20 mouse cellular contexts compared by ENCODE assay signal in genomic region chr17:34215176-34215575, GRCm38 (mm10). TPM values are rescaled to one million over a fixed set of nuclear protein-coding genes. Genes with fewer than 3 reads are reported as not detected.
DNase-seq lines count a peak whose midpoint lies in the region; ATAC-seq lines count a peak whose summit lies in the region.
"Had no signal": no experiment of that assay in that cellular context is flagged by ENCODE, and none has a peak within 500 bp of the region (broad histone marks: within the 10 kb centered on the region; RNA-seq: fewer than 3 reads in every experiment).

No protein-coding gene starts in this region.

- no peak for ATAC-seq in monocyte, adult 5-6 weeks (replicated peaks; ENCODE audit: insufficient number of reproducible peaks, low FRiP score, low TSS enrichment, poor library complexity, severe bottlenecking)
- ATAC-seq: forebrain, embryonic 15.5 days; hindbrain, embryonic 16.5 days had no signal

- peak; percentile 1 for DNase-seq in adrenal gland, postnatal 14 days
- DNase-seq in adrenal gland, postnatal 25 days = no peak
- DNase-seq in spleen, postnatal 4 days (ENCODE audit: low spot score in 2 of 2) = peak; percentile 11 to 58
- DNase-seq in spleen, postnatal 14 days (ENCODE audit: low spot score in 2 of 2) = no peak
- peak; percentile 0 for DNase-seq in T-cell, adult 2 months (ENCODE audit: low spot score)
- DNase-seq in thymus, postnatal 4 days = peak; percentile 12
- DNase-seq: adrenal gland, postnatal 10 days; cerebellum, adult 11-12 months; cerebellum, adult 8-10 months; cerebellum, postnatal 10 days; cerebellum, postnatal 36 days; embryo, embryonic 11 days; gastrocnemius, postnatal 10 days; gastrocnemius, postnatal 36 days; heart, postnatal 10 days; heart, postnatal 36 days had no signal

RNA-seq across cellular contexts. Expression of gene Tap2, which starts 11.8 kb away (rescaled TPM):
- total RNA-seq in adrenal gland, postnatal 14 days (2021) = 33.2 and 34.9 TPM in 2 replicates
- 43.1 and 56.6 TPM in 2 replicates for total RNA-seq in adrenal gland, postnatal 25 days (2021)
- total RNA-seq in monocyte, adult 5-6 weeks (2017) = 87.6 to 119 TPM (median 96.6 TPM) in 3 replicates

RNA-seq across cellular contexts. Expression of gene Psmb8, which starts 17.7 kb away (rescaled TPM):
- 21.0 and 33.6 TPM in 2 replicates for total RNA-seq in adrenal gland, postnatal 14 days (2021)
- 11.7 and 23.5 TPM in 2 replicates for total RNA-seq in adrenal gland, postnatal 25 days (2021)
- 387 to 472 TPM (median 466 TPM) in 3 replicates for total RNA-seq in monocyte, adult 5-6 weeks (2017)

RNA-seq across cellular contexts. Expression of gene H2-Ob, which starts 23.5 kb away (rescaled TPM):
- 1.3 and 16.6 TPM in 2 replicates for total RNA-seq in adrenal gland, postnatal 14 days (2021)
- total RNA-seq in adrenal gland, postnatal 25 days (2021) = 0.43 TPM in 1 of 2 replicates, not detected in the other
- 59.1 to 84.6 TPM (median 63.2 TPM) in 3 replicates for total RNA-seq in monocyte, adult 5-6 weeks (2017)
- total RNA-seq: ES-E14 had no signal

RNA-seq across cellular contexts. Expression of gene Psmb9, which starts 27.6 kb away (rescaled TPM):
- total RNA-seq in adrenal gland, postnatal 14 days (2021) = 6.9 and 12.2 TPM in 2 replicates
- 7.0 and 14.5 TPM in 2 replicates for total RNA-seq in adrenal gland, postnatal 25 days (2021)
- total RNA-seq in monocyte, adult 5-6 weeks (2017) = 119 to 198 TPM (median 134 TPM) in 3 replicates

RNA-seq across cellular contexts. Expression of gene Tap1, which starts 27.8 kb away (rescaled TPM):
- total RNA-seq in adrenal gland, postnatal 14 days (2021) = 11.1 and 20.4 TPM in 2 replicates
- total RNA-seq in adrenal gland, postnatal 25 days (2021) = 14.4 and 20.9 TPM in 2 replicates
- total RNA-seq in monocyte, adult 5-6 weeks (2017) = 145 to 195 TPM (median 175 TPM) in 3 replicates

Comparison
In these comparisons a context has a peak if more than half of its experiments do, and no peak if none do; other contexts are left out.
1. DNase-seq: peak in adrenal gland, postnatal 14 days (single experiment), spleen, postnatal 4 days (2 of 2), T-cell, adult 2 months (single experiment) and thymus, postnatal 4 days (single experiment); none in adrenal gland, postnatal 25 days (single experiment) and spleen, postnatal 14 days (0 of 2).
2. RNA of gene Psmb8, which starts 17.7 kb away (total RNA-seq): 387 to 472 TPM in monocyte, adult 5-6 weeks; 11.7 to 23.5 TPM in adrenal gland, postnatal 25 days and 21.0 to 33.6 TPM in adrenal gland, postnatal 14 days; every median in the first group is over 10 times any median in the second.